Mouse (Mus musculus) cerebellum, adult 9-11 months (tissue): ENCODE results near the gene Ldb1.
"Not testable (repeated sequence)": the region's sequence is repeated elsewhere in the genome, so short reads cannot be mapped to it uniquely, and the experiment has no call there.

Experiments used
- DNase-seq: peaks from one replicate; pipeline ENCODE4 v3.0.0; 2022

Ldb1 gene

DNA sequence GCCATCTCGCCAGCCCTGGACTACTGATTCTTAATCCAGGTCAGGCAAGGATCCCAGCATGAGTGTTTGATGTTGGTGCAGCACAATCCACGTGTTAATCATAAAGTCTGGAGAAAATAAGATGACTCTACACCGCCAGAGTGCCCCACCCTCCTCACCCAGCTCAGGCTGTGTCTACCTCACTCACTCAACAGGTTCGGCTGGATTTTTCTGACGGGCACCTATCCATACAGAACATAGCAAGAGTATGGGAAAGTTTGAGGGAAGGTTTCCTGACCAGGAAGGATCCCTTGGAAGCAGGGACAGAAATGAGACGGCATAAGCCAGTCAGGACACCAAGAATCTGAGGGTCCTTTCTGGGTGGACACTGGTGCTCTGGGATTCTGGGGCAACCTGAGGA, 20.1 kb downstream of the Ldb1 start:
- no peak for DNase-seq

DNA sequence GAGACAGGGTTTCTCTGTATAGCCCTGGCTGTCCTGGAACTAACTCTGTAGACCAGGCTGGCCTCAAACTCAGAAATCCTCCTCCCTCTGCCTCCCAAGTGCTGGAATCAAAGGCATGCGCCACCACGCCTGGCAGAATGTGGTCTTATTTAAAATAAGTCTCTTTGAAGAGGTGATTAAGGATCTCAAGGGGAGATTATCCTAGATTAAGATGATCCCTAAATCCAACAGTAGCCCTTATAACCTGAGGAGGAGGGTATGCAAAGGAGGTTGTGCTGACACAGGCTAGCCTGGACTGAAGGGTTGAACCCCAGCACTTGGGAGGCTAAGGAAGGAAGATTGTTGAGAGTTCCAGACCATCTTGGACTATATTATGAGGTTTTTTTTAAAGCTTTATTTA, 29.0 kb downstream of the Ldb1 start:
- no peak for DNase-seq

DNA sequence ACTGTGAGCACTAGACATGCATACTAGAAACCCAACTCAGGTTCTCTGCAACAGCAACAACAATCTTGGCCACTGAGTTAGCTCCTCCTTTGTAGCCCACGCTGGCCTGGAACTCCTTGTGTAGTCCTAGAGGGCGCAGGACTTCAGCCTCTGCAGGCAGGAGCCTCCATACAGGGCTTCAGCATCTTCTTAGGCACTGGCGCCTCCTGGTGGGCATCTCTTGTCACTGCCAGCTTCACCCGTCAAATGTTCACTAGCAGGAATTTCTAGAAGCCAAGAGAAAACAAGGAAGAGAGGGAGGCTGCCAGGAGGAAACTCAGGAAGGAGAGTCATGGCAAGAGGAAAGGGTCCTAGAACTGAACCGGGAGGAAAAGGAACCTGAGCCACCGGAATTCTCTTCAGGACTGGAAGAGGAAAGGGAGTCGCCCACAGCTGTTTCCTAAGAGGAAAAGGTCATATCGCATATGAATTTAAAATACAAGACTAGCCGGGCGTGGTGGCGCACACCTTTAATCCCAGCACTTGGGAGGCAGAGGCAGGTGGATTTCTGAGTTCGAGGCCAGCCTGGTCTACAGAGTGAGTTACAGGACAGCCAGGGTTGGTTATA, 30.3 kb downstream of the Ldb1 start:
- peak; percentile 83 for DNase-seq

DNA sequence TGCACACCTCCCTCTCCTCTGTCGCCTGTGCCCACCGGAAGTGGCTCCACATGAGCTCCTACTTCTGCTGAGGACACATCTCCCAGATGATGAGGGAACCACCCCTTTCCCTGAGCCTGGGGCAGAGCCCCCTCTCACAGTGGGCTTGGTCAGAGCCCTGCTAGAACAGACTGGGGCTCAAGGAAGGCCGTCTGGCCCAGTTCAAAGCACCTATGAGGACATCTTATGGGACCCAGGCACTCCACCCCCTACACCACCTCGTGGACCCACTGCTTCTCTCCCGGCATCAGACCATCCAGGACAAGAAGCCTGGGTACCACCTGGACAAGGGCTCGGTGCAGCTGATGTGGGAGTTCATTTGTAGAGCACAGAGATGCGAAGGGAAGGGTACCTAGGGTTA, 39.3 kb downstream of the Ldb1 start:
- DNase-seq, result no peak

DNA sequence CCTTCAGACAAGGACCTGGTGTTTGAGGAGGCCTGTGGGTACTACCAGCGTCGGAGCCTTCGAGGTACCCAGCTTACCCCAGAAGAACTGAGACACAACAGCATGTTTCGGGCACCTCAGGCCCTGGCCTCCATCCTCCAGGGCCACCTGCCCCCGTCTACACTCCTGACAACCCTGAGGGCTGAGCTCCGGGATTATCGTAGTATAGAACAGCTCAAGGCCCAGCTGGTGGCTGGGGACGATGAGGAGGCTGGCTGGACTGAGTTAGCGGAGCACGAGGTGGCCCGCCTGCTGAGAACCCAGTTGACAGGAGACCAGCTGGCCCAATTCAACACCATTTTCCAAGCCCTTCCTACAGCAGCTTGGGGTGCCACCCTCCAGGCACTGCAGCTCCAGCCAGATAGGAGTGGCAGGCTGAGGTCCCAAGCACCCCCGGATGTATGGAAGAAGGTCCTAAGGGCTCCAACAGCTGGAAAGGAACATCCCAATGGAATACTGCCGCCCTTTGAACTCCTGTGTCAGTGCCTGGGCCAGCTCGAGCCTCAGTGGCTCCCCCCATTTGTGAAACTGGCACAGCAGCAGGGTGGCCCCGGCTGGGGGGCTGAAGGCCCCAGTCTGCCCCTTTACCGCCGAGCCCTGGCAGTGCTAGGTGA, 40.1 kb downstream of the Ldb1 start:
- peak; percentile 29 for DNase-seq

DNA sequence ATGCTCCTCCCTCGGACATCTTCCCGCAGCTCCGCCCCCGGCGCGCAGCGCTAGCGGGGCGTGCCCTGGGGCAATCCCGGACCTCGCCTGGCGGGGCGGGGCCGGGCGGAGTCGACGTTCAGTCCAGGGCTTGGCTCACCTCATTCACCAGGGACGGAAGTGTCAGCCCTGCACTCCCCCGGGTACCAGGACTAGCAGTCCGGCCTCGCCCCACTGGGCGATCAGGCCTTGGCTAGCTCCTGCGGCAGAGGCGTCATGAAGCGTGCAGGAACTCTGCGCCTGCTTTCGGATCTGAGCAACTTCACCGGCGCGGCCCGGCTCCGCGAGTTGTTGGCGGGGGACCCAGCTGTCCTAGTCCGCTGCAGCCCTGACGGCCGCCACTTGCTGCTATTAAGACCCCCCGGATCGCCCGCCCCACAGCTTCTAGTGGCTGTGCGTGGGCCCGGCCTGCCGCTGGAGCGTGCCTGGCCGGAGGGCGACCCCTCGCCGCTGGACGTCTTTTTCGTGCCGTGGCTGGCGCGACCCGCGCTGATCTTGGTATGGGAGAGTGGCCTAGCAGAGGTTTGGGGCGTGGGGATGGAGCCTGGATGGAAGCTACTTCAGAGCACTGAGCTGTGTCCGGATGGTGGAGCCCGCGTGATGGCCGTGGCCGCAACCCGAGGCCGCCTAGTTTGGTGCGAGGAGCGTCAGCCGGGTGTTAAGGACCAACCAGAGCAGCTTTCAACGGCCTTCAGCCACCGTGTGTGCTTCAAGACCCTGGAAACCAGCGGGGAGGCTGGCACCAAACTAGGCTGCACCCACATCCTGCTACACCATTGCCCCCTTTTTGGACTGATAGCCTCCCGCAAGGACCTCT, 41.4 kb downstream of the Ldb1 start, which contains the start of gene Hps6:
TSS of gene Hps6 (plus strand) at position 138 of the 856 bp plus-strand sequence.
- DNase-seq, result peak; percentile 89

DNA sequence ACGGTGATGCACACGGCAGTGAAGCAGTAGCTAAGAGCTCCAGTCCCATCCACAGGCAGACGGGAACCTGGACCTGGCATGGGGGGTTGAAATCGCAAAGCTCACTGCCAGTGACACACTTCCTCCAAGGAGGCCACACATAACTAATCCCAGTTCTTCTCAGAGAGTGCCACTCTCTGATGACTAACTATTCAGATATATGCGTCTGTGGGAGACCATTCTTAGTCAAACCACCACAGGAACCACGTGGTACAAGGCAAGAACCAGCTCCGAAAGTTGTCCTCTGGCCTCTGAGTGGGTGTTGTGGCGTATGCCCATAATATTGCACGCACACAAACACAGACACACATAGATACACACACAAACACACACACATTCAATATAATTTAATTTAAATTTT, 42.7 kb downstream of the Ldb1 start:
- DNase-seq, result peak; percentile 23

DNA sequence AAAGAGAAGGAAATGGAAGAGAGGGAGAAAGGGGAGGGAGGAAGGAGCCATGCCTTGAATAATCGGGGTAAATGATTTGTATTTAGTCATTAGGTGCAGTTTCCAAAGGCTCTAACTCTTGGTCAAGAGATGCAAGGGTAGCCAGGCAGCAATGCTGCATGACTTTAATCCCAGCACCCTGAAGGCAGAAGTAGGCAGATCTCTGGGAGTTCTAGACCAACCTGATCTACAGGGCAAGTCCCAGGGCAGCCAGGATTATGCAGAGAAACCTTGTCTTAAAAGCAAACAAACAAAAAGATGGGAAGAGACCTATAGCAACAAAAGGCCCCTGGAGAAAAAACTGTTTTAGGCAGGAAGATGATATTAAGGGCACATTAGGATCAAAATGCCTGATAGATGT, 45.6 kb downstream of the Ldb1 start:
- no peak for DNase-seq

DNA sequence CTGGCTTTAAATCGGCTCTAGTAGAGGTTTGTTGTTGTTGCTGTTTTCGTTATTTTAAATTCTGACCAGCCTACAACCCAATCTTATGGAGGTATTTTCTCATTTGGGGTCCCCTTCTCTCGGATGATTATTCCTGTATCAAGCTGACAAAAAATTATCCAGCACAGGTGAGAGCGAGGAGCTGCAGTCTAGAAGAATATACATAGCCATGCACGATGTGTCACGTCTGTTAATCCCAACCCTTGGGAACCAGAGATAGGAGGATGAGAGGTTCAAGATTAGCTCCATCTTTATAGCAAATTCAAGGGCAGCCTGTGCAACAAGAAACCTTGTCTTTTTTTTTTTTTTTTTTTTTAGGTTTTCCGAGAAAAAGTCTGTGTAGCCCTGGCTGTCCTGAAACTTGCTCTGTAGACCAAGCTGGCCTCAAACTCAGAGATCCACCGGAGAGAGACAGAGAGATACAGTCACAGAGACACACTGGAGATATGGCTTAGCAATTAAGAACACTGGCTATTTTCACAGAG, 46.3 kb downstream of the Ldb1 start:
- DNase-seq, result peak; percentile 30

DNA sequence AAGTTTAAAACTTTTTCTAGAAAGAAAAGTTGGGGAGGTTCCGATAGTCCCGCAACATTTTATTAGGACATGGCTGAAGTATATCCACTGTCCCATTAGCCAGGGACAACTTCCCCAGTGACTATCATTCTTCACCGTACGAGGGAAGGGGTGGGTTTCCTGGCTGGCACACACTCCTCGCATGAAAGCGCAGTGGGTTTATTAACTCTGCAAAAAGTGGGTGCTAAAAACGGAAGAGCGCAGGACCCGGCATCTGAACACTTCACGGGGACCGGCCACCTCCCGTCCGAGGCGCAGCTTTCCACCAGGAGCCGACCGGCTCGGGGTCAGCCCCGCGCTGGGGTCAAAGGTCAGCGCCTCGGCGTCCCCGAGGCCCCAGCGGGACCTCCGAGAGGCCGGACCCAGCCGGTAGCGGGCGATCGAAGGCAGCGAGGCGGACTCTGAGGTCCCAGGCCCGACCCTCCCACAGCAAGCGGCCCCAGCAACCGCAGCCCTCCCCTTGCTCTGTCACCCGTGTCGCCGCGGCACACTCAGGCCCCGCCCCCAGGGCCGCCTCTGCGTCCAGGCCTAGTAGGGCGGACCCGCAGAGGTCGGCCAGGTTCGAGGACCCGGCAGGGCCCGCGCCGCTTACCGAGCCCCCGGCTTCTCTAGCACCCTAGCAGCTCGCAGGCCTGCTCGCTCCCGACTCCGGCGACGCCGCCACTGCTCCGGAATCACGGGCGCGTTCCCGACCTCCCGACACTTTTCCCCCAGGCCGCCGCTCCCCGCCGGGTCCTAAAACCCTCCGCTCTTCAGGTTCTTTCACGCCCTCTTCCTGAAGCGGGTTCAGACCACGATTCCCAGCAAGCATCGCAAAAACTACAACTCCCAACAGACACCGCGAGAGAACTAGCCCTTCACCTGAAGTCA, 47.0 kb downstream of the Ldb1 start, which contains the start of gene Armh3:
TSS of gene Armh3 (minus strand) at position 704 of the 909 bp plus-strand sequence.
- peak; percentile 95 for DNase-seq

DNA sequence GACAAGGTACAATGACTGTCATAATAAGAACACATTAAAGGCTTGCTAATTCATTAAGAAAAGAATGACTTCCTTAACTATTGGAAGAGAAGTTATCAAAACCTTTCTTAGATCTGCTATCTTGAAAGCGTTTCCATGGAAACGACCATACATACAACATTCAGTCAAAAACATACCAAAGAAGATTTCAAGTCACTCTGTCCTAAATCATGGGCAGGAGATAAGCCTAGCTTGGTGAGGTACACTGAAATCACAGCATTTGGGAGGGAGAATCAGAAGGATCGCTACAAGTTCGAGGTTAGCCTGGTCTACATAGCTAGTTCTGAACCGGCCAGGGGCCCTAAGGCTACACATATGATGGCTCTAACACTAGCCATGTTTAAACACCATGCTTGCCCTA, 47.6 kb downstream of the Ldb1 start:
- peak; percentile 23 for DNase-seq

DNA sequence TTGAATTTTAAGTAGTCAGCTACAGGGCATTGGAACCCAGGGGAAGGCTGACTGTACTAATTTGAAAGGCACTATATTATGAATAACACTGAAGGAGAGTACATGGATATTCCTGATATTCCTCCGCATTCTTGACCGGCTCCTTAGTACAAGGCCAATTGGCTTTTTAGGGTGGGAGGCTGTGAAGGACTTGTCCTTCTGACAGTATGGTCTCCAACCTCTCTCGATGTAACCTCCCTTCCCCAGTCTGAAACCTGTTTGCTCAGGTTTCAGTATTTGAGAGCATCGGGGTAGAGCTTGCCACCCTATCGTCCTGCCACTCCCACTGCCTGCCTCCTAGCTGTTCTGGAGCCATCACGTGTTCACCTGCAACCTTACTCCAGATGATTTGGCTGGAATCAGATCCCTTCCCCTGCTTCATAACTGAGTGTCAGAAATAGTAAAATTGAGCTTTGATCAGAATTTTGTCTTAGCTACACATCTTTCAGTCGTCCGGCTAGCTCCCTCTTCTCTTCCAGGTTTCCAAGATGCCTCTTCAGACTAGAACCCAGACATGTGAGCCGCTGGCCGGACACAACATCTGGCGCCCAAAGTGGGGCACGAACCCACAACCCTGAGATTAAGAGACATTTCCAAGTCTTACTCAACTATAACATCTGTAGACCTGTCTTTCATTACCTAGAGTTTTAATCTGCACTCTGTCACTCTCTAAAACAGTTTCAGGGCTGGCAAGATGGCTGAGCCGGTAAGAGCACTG, 50.9 kb downstream of the Ldb1 start:
- no peak for DNase-seq

DNA sequence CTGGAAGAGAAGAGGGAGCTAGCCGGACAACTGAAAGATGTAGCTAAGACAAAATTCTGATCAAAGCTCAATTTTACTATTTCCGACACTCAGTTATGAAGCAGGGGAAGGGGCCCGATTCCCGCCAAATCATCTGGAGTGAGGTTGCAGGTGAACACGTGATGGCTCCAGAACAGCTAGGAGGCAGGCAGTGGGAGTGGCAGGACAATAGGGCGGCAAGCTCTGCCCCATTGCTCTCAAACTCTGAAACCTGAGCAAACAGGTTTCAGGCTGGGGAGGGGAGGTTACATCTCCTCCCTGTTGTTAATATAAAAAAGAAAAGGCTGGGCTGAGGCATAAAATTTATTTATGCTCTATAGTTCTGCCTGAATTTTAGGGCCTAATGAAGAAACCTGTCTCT, 51.6 kb downstream of the Ldb1 start:
- not testable (repeated sequence) for DNase-seq

DNA sequence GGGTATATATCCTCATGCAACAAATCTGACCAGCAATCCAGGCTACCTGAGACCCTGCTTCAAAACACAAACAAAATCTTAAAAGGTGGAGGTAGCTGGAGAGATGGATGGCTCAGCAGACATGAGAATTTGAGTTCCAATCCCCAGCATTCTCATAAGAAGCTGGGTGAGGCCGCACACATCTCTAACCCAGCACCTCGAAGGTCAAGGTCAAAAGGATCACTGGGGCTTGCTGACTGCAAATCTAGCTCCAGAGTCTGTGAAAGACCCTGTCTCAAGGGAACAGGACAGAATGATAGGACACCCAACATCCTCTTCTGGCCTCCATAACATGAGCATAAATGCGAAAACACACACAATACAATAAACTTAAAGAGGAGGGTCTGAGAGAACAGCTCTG, 53.8 kb downstream of the Ldb1 start:
- no peak for DNase-seq

DNA sequence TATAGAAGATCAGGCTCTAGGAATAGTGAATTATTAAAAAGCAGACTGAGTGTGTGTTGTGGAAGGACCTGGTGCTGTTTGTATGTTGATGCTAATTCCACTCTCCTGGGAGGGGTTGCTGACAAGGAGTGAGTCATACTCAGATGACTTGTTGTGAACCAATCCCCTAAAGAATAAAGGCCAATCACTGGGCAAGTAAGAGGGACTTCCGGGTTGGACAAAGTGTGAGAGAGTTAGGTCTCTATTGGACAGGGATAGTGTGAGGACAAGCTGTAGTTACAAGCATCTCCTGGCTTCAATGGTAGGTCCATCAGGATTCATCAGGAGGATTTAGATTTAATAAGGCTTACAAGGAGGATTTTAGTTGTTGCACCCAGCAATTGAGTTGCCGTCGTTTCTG, 56.8 kb downstream of the Ldb1 start:
- DNase-seq, result no peak

DNA sequence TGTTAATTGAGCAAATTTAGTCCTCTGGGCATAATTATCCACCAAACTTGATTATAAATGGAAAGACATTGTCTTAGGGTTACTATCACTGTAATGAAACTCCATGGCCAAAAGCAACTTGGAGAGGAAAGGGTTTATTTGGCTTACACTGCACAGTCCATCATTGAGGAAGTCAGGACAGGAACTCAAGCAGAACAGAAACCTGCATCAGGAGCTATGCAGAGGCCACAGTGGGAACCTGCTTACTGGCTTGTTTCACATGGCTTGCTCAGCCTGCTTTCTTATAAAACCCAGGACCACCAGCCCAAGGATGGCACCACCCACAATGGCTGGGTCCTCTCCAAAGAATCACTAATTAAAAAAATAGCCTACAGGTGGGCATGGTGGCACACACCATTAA, 60.6 kb downstream of the Ldb1 start:
- DNase-seq, result no peak
